Mouse (Mus musculus) MN1 (cell line): Measurements from ENCODE around the gene Syk.

Experiments used
- DNase-seq: peaks from one replicate; pipeline ENCODE4 v3.0.0-alpha.2; 2016; ENCODE audit warnings: low spot score

Syk gene

DNA sequence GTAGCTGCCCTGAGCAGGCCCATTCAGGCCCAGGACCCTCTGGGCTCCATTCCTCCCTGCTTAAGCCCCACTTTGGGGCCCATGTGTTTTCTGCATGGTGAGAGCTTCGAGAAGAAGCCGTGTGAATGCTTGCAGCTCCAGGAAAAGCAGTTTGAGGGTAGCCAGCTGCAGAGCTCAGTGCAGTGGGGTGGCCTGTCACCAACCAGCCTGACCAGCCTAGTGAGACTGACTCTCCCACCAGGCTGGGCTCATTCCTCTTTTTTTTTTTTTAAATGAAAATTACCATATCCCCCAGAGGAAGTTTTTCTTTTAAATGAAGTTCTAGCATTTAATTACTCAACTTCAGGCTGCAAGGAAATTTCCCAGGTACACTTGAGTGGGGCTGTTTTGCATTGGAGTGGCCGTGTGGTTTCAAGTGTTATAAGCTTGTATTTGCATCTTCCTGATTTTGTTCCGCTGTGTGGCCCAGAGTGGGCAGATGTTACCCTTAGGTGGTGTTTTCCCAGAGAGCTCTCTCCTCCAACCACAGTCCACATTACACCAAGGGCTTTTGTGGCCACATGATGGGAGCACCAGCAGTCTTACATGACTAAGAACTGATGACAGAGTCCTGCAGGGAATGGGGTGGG lies 17.2 kb downstream of the Syk start:
- no peak for DNase-seq

GRCm38 (mm10) chr13:52602752-52603151 lies 19.8 kb downstream of the Syk start:
- DNase-seq: peak; percentile 9

DNA sequence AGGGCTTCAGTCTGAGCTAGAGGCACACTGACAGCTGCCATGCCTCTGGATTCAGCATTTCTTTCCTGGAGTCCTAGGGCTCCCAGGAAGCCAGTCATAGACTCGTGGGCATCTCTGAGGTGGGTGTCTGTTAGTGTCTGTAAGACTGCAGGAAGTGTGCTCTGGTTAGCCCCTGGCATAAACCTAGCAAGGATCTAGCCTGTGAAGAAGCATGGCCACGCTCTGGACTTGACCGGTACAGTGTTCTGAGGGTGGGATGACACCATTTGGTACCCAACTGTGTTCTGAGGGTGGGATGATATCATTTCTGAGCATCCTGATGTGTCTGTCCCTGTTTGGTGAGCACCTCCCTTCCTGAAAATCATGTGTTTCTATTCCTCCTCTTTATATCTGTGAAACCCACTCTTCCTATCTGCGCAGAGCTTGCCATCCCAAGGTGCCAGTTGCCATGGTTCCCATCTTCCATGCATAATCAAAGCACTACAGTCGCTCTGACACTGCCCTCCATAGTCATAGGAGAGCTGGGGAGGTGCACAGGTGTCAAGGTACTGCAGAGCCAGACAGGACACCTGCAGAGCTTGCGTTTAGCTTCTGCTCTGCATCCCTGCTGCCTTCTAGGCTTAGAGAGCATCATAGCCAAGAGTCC lies 20.9 kb downstream of the Syk start:
- no peak for DNase-seq

DNA sequence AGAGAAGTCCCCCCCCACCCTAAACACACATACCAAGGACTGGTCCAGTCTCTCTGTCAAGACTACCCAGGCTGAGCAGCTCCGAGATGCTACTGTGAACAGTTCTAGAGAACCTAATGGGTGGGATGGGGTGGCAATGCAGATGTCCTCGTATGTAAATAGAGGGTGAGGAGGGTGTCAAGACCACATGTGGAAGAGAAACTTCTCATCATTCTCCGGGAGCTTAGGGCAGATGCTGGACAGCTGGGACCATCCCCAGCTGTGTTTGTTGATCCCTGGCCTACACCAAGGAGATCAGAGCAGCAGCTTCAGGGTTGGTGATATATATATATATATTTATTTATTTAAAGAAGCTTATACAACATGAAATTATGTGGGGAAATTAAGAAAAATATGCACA lies 22.0 kb downstream of the Syk start:
- no peak for DNase-seq

- no peak for DNase-seq
These were observed 22.9 kb downstream of the Syk start for GRCm38 (mm10) chr13:52605911-52606310.

DNA sequence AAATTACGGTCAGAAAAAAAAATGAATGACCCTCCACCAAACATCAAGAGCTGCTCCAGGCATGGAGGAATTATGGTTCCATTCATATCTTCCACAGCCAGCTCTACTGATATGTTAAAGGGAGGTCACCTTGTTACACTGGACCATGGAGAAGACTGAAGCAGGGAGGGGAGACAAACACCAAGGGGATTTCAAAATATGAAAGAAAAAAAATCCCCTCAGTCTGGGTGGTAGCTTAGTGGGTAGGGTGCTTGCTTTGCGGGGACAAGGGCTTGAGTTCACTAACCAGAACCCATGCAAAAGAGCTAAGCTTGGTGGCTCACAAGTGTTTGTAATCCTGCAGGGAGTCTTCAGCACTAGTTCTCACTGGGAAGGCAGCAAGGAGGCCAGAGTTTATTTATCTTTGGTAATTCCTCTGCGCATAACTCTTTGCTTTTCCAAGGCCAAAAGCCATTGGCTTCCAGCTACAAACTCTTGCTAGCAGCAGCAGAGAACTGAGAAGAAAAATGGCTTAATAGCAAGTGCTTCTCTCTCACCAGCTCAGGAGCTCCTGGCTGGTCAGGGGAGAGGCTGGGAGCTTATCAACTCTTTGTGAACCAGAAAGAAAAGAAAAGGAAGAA lies 23.8 kb downstream of the Syk start:
- no peak for DNase-seq

- DNase-seq: no peak
These were observed 25.0 kb downstream of the Syk start for GRCm38 (mm10) chr13:52607964-52608363.

- no peak for DNase-seq
These were observed 27.5 kb downstream of the Syk start for GRCm38 (mm10) chr13:52610463-52610862.

GRCm38 (mm10) chr13:52613266-52613665 lies 30.3 kb downstream of the Syk start:
- no peak for DNase-seq

DNA sequence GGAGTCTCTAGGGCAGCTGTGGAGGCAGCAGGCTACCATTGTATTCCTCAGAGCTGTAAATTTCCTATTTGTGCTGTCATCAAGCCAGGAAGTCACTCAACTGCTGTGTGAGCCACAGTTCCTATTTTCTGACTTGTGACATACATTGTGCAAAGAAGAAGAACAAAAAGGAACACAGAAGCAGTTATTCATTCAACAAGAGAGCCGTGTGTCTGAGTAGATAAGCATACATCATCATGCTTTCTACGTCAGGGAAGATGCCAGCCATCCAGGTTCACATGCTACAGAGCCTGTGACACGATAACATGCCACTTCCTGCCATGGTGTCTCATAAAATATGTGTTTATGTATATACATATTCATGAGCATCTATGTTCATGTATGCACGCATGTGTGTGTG lies 32.1 kb downstream of the Syk start:
- no peak for DNase-seq

DNA sequence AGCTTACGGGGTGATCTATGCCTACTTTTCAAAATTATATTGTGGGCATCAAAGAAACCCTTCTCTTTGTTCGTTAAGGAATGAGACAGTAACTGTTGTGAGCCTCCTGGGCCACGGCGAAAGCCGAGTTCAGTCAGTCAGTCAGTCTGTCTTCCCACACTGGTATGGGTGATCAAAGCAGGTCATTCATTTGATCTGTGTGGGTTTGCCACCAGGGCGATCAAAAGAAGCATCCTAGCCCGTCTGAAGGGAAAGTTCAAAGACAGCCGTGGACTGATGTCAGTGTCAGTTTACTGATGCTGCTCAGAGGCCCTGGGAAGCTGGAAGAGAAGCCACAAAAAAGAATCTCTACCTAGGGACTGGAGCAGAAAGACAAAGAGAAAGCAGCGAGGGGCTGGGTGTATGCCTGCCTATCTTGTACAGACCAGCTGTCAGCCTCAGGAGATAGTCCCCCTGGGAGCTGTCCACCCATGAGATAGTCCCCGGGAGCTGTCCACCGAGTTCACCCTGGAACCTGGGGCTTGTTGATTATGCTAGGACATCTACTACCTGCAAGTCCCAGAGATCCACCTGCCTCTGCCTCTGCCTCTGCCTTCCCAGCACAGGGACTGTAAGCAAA lies 34.2 kb downstream of the Syk start:
- no peak for DNase-seq

GRCm38 (mm10) chr13:52618592-52618991 lies 35.6 kb downstream of the Syk start:
- no peak for DNase-seq

DNA sequence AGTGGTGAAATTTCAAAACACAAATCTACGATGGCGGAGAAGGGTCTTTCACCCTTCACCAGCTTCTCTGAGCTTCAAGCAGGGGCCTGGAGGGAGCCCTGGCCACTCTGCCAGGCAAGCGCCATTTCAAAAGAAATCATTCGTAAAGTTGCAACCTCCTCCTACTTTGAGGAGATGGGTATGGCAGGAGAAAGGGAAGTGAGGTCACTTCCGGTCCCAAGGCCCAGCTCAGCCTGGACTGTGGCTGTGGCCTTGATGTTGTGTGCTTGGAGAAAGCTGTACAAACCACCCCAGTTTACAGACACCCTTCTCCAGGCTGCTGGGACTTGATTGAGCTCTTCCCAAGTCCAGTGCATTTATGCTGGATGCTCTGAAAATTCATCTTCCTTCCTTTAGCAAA lies 36.5 kb downstream of the Syk start:
- no peak for DNase-seq

DNA sequence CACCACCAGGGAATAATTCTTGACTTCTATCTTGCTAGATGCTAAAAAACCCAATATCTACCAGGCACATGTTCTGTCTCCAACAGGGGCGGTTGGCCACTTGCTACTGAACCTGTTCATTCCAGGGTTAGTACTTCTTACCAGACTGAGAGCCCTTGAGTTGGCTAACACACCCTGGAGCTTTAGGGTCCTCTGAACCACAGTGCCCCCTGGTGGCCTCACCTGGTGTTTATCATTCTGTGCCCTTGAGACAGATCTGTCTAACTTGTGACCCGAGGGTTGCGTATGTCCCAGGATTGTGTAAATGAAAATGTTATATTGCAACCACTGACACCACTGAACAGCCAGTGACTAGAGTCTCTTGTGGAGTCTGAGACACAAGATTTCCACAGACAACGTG lies 41.1 kb downstream of the Syk start:
- peak; percentile 58 for DNase-seq

GRCm38 (mm10) chr13:52628602-52629001 lies 45.6 kb downstream of the Syk start:
- peak; percentile 66 for DNase-seq

- DNase-seq: no peak
These were observed 48.7 kb downstream of the Syk start for GRCm38 (mm10) chr13:52631624-52632023.

- no peak for DNase-seq
These were observed 52.5 kb downstream of the Syk start for GRCm38 (mm10) chr13:52635484-52635883.

GRCm38 (mm10) chr13:52636176-52636748 lies 53.3 kb downstream of the Syk start:
- no peak for DNase-seq

- no peak for DNase-seq
These were observed 63.6 kb downstream of the Syk start for GRCm38 (mm10) chr13:52646566-52646965.

- peak; percentile 52 for DNase-seq
These were observed 65.2 kb downstream of the Syk start for GRCm38 (mm10) chr13:52647996-52648712.

GRCm38 (mm10) chr13:52649791-52650418 lies 66.9 kb downstream of the Syk start:
- DNase-seq: no peak
